Mouse (Mus musculus) liver (tissue): Measurements from ENCODE around the gene Rock2.

ENCODE experiments used
- DNase-seq: peaks from one replicate; pipeline ENCODE4 v3.0.0-alpha.2; 2020; ENCODE audit warnings: mixed read lengths

Gene Rock2

GRCm38 (mm10) chr12:16894396-16895220 is at the start of gene Rock2:
Gene Rock2, plus strand, starts transcription at chr12:16894895.
- peak; percentile 92 for DNase-seq

DNA sequence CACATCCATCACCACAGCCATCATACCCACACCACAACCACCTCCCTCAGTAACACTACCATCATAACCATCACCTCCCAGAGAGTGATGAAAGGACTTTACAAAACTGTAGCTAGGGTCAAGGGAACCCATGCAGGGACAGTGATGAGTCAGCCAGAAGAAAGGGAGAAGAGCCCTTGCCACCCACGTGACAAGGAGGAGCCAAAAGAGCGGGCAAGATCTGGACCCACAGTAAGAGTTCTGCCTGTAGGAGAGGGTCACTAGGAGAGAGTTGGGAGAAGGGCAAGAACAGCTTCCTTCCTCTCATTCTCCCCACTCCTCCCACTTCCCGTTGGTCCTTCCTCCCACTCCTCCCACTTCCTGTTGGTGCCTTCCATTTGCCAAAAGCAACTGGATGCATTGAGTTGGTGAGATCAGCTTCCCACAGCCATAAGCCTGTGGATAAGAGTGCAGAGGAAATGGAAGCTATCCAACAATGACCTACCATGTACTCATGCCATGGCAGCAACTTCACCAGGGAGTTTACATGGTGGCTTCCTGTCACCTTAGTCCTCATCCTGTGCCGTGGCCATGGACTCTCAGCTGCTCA is 47.4 kb upstream of the Rock2 start:
- no peak for DNase-seq

GRCm38 (mm10) chr12:16848501-16848900 is 46.2 kb upstream of the Rock2 start:
- no peak for DNase-seq

DNA sequence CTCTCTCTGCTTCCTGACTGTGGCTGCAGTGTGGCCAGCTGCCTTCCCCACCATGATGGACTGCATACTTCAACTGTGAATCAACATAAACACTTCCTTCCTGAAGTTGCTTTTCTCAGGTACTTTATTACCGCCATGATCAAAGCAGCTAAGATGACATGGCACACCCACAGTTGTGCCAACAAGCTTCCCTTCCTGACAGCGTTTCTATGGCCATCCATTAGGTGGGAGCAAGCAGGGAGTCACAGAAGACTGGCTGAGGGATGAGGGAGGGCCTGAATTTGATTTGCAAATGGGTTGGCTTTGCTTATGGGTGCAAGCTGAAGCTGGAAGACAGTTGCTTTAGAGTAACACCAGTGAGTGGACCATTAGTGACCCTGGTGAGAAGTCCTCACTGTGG is 44.9 kb upstream of the Rock2 start:
- DNase-seq, result no peak

- no peak for DNase-seq
These were observed 44.0 kb upstream of the Rock2 start for GRCm38 (mm10) chr12:16850431-16851375.

GRCm38 (mm10) chr12:16853431-16854165 is 41.1 kb upstream of the Rock2 start:
- no peak for DNase-seq

DNA sequence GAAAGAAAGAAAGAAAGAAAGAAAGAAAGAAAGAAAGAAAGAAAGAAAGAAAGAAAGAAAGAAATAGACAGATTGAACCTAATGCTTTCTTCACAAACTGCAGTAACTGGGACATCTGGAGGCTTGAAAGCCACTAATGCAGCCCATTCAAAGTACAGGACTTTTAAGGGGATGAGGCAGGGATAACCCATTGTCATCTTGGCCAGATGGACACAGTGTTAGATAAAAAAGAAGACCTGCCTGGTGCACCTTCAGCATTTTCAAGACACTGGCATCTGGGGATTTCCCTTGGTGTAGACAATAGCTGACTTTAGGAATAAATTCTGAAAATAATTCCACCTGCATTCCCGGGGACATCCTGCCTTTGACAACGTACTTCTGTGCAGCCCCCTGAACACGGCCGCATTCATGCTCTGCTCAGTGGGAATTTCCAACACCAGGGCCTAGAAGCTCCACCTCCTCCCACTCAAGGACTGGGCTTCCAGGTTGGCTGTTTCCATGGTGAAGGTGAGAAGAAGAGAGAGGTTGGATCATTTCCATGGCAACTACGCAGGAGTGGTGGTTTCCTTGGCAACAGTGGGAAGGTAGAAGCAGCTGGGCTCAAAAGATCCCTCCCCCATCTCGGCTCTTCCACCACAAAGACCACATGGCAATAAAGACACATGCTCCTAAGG is 38.9 kb upstream of the Rock2 start:
- DNase-seq, result no peak

- DNase-seq, result no peak
These were observed 38.4 kb upstream of the Rock2 start for GRCm38 (mm10) chr12:16856306-16856679.

DNA sequence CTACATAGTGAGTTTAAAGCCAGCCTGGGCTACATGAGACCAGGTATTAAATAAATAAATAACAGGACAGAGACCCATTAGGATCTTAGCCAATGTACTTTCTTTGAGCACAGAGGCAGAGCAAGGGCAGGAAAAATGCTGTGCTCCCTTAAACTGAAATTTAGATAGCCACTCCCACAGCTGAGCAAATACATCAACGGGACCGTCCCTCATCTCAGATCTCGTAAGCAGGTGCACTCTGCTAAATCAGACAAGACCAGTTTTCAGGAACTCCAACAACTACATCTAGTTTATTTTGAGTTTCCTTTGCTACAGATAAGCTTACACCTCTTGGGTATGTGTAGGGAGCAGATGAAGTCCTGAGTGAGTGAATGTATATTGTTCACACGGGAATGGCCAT is 36.6 kb upstream of the Rock2 start:
- DNase-seq, result no peak

DNA sequence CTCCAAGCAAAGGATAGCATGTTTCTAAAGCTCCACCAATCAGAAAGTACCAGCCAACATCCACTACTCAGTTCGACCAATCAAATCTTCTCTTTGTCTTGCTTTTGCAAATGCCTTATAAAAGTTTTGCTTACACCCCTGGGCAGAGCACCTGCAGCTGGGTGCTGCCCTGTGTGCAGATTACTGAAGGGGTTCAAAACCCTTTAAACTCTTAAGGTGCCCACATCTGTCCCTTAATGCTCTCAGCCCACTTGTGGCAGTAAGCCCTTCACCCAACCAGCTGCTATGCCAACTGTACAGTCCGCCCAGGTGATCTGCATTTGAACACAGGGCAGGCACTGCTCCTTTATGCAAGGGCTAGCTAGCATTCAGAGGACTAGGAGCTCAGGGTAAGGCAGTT is 34.9 kb upstream of the Rock2 start:
- DNase-seq, result no peak

DNA sequence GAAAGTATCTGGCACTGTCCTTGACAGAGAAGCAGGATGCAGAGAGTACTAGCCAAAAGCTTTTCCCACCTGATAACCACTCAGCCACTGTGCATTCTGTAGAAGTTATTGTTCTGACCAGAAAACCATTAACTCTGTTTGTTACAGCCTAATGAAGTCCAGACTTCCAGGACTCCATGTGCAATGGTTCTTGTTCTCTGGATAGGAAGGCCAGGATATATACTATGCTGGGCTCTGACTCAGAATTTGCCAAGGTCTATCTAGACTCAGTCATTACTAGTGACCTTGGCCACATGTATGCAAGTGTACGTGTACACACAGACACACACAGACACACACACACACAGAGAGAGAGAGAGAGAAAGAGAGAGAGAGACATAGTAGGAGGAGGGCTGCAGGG is 34.2 kb upstream of the Rock2 start:
- no peak for DNase-seq

GRCm38 (mm10) chr12:16860961-16861360 is 33.7 kb upstream of the Rock2 start:
- DNase-seq, result no peak

GRCm38 (mm10) chr12:16864477-16864876 is 30.2 kb upstream of the Rock2 start:
- no peak for DNase-seq

GRCm38 (mm10) chr12:16865871-16866270 is 28.8 kb upstream of the Rock2 start:
- no peak for DNase-seq

DNA sequence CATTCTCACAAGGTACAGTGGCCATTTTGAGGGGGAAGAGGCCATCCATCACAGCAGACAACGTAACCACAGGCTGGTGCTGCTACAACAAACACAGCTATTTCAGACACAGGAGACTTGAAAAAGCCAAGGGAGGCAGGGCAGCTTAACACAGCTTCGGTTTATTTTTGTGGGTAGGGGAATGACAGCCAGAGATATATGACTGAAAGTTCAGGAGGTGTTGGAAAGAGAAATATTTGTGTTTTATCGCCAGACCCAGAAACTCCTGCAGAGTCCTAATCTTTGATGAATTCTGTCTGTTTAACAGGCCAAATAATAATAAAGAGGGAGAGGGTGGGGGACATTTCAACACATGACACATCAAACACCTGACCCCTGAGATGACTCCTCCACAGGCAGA is 28.2 kb upstream of the Rock2 start:
- DNase-seq, result no peak

GRCm38 (mm10) chr12:16867306-16867705 is 27.4 kb upstream of the Rock2 start:
- no peak for DNase-seq

DNA sequence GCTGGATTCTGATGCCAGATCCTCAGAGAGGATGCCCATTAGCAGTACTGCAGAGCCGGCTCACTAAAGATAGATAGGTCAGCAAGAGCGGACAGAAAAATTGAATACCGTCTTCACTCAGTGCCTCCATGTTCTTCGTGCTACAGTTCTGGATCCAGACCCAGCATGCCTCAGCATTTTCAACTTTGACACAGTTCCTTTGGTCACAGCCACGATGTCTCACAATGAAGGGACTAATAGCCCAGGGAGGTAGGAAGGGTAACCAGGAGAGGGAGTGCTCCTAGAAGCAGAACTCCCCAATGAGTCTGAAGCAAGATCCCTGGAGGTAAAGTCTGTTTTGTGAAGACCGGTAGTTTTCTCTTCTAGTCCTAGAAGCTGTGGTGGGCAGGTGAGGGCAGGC is 26.1 kb upstream of the Rock2 start:
- no peak for DNase-seq

GRCm38 (mm10) chr12:16869091-16869778 is 25.5 kb upstream of the Rock2 start:
- DNase-seq, result no peak

DNA sequence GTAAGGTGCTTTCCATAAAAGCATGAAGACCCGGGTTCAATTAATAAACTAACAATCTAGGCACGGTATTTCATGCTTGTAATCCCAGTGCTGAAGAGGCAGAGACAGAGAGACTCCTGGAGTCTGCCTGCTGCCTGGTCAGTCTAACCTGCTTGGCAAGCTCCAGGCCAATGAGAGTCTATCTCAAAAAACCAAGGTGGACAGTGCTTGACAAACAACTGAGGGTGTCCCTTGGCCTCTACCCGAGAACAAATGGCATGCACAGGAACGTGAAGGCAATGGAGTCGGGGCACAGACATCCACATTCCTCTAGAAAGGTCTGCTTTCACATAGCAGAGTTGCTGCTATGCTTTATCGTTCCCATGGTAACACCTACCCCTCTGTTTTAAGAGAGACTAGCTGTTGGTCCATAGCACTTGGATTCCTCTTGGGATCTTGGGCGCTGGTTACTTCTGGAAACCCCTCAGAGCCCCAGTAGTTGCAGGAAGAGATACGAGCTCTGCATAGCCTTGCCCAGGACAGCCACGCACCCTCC is 24.8 kb upstream of the Rock2 start:
- no peak for DNase-seq

DNA sequence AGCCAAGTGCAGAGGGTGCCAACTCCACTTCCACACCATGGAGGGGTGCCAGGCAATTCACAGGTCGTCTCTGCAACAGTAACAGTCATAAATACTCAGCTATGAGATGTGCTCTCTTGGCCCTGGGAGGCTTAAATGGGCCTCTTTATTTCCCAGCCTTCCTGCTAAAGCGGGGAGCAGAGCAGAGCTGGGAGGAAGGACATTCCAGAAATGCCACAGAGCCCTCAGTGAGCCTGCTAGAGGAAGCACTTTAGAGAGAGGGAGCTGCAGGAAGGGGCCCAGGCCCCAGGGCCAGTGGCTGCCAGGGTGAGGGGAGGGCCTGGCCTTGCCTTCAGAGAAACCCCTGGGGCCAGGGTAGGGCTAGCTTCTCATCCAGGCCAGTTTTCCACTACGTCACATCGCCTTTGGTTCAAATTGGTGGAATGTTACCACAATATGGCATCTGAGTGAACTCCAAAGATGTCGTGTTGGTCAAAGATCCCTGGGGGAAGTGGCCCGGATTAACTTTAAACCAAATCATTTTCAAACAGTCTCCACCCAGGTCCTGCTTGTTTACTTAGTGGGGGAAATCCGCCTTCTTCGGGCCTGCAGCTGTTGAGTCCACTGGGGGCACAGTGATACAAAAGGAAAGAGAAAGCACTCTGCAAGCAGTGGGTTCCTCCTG is 24.2 kb upstream of the Rock2 start:
- DNase-seq, result peak; percentile 29

GRCm38 (mm10) chr12:16872006-16872405 is 22.7 kb upstream of the Rock2 start:
- no peak for DNase-seq
